Mouse (Mus musculus) brain, embryonic 14.5 days (tissue): ENCODE results near the gene Timp2.

ENCODE experiments used
- CTCF ChIP-seq: fragments of 200-500 bp; IDR thresholded peaks from 2 replicates; pipeline ENCODE4 v1.5.1; 2012; ENCODE audit warnings: inconsistent platforms, mild to moderate bottlenecking, moderate library complexity, borderline replicate concordance; ENCODE audit not compliant: insufficient read depth, insufficient read length; ENCODE audit errors: extremely low read depth
- POLR2A ChIP-seq: fragments of 200-500 bp; IDR thresholded peaks from 2 replicates; pipeline ENCODE4 v1.6.1; 2012; ENCODE audit warnings: mild to moderate bottlenecking, inconsistent platforms, borderline replicate concordance; ENCODE audit not compliant: poor library complexity, insufficient read depth, insufficient read length, severe bottlenecking; ENCODE audit errors: extremely low read depth

DNA sequence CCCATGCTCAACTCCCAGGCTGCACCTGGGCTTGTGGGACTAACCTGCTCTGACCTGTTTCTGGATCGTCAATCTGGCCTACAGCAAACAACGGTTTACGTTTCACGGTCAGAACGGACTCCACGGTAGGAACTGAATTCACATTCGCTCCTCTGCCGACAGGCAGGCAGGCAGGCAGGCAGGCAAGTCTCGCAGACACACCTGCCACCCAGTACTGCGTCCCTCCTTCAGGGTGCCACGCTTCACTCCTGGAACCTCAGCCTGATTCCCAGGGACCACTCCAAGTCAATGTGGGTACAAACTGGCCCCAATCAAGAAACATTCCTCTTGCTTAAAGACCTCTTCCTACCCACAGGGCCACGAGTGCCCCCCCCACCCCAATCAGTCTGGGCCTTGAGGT lies 7.6 kb downstream of the Timp2 start:
- no peak for TF ChIP-seq POLR2A
- TF ChIP-seq CTCF: no peak
